Mouse (Mus musculus): ENCODE measurements around the gene Mgat5.

The Mgat5 gene

GRCm38 (mm10) chr1:127204817-127205485, at the start of gene Mgat5:
TSS of gene Mgat5 (plus strand) at chr1:127205015.
- DNase-seq (ENCODE audit: low spot score): peak; percentile 92

DNA sequence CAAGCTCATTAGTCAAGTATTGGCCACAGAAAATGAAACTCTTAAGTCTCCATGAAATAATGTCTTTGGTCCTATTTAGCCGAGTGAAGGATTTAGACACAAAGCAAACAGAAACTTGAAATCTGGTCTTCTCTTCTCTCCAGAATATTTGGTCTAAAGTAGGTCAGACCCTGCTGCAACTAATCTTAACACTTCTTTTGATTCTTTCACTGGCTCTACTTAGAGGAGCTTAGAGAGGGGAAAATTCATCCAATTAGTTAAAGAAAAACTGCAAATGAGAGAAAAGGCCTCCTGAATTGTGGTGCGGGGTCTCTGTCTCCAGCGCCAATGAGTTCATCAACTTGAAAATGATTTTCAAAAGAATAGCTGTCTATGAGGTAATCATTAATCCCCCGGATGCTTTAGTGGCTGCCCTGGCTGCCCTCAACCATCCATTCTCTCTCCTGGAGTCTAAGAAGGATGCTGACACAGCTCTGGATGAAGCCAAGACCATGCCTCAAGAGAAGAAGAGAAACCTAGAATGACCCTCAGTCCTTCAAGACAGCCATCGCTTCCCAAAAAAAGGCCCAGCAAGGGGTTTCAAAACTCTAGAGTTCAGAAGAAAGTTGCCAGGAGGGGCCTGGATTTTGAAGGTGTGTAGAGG, 44.6 kb upstream of the Mgat5 start:
- no peak for DNase-seq (ENCODE audit: low spot score)

DNA sequence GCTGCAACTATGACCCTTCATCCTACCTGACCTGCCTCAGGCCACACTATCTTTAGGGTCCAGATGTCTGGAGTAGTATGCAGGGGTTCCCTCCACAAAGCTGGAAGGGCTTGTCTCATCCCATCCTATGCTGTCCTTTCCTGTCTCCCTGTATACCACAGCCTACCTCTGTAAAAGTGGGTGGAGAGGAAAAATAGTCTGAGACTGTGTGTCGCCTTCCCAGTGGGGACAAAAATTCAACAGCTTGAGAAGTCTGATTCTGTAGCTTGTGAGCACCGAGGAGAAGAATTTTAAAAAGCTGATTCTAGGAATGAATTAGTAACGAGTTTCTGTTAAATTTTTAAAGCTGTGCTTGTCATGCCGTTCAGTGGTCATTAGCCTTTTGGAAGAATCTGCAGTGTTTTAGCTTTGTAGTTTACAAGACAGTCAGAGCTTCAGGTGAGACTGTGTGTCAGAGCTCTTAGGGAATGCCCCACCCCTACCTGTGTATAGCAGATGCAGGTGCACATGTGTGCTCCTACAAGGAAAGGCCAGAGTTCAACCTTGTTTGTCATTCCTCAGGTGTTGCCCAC, 40.1 kb upstream of the Mgat5 start:
- DNase-seq (ENCODE audit: low spot score): no peak

DNA sequence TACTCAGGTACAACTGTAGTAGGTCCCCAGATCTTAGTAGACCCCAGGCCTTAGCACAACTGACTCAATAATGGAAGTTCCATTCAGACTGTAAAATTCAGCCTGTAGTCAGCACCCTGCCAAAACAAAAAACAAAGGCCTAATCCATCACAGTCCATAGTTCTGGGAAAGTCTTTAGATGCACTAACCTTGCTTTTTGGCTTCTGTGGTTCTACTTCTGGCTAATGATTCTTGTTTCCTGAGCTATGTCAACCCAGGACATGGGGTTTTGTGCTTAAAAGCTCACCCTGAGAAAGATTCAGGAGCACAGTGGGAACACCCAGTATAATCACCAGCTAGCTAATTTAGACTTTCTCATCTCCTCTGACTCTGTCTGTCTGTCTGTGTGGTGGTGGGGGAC, 38.3 kb upstream of the Mgat5 start:
- no peak for DNase-seq (ENCODE audit: low spot score)

DNA sequence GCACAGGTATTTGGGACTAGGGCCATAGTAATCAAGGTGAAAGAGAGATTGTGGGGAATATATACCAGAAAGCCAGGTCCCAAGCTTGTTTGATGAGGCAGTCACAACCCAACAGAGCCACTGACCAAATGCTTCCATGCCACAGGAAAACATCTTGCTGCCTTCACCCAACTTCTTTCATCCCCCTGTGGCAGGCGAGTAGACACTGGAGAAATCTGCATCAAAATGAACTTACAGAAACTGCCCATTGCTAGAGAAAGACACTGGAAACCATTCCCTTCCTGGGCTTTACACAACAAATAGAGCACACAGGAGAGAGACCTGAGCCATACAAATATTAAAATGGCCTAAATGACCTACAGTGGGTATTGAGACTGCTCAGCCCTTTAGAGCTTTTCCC, 37.2 kb upstream of the Mgat5 start:
- no peak for DNase-seq (ENCODE audit: low spot score)

GRCm38 (mm10) chr1:127168205-127168604, 36.6 kb upstream of the Mgat5 start:
- DNase-seq (ENCODE audit: low spot score): no peak

GRCm38 (mm10) chr1:127169516-127169915, 35.3 kb upstream of the Mgat5 start:
- DNase-seq (ENCODE audit: low spot score): no peak

- no peak for DNase-seq (ENCODE audit: low spot score)
Measured at GRCm38 (mm10) chr1:127171361-127171760, 33.5 kb upstream of the Mgat5 start.

DNA sequence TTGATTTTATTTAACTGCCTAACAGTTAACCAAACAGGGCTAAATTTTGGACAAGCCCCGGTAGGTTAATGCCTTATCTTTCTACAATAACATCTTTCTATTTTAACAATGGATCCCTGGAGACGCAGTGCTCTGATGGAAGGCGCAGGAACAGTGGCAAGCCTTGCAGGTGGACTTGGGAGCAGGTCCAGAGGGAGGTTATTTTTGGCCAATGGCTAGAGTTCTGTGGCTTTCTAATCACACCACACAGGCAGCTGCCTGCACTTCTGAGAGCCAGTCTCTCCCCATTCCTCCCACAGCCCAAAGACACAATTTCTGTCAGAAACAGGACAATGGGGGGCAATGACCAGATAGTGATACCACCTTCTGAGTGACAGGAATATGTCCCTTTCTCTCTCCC, 31.4 kb upstream of the Mgat5 start:
- DNase-seq (ENCODE audit: low spot score): no peak

DNA sequence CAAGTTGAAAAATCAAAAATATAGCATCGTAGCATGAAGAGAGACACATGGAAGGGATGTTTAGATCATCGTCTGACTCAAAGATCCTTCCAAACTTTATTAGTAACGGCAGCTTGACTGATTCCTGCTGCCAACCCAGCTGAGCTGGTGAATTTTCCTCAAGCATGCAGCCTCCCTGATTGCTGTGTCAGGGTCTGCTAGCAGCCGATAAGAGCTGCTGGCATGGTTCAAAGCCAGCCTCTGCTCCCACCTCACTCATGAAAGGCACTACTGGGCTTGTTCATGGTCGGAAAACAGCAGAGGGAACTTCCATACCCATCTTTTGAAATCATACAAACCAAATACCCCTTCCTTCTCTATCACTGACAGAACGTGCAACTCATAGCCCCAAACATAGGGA, 12.4 kb upstream of the Mgat5 start:
- no peak for DNase-seq (ENCODE audit: low spot score)

DNA sequence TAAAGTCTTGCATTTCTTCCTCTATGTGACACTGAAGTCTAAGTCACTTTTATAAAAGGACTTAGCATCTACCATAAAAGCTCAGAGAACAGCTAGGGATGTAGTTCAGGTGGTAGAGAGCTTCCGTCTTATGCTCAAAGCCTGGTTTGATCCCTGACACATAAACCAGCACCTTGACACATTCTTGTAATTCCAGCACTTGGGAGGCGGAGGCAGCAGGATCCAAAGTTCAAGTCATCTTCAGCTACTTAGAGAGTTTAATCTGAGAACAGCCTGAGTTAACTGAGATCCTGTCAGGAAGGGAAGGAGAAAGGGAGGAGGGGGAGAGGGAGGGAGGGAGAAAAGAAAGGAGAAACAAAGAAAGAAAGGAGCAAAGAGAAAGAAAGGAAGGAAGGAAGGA, 5.6 kb upstream of the Mgat5 start:
- no peak for DNase-seq (ENCODE audit: low spot score)

GRCm38 (mm10) chr1:127202360-127202759, 2.5 kb upstream of the Mgat5 start:
- no peak for DNase-seq (ENCODE audit: low spot score)

DNA sequence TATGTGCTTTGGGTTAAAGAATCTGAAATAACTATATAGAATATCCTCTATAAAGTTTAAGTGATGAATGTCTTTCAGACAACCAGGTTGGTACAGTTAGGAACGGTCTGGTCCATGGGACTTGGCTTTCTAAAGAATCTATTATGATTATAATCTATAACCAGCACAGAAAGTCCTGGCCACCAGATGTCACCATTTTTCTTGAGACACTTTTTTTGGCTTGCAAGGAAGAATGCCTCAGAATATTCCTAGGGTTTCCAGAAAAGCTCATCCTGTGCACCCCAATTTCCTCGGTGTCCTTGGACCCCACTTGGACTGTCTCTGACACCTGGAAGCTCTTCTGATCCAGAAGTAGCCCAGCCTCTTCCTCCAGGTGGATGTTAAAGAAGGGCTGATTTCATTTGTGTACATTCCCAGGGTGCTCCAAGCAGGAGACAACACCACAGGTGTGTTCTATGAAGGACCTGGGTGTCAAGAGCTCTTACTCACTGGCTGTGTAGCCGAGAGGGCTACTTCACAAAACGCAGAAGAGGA, 1.5 kb upstream of the Mgat5 start:
- DNase-seq (ENCODE audit: low spot score): peak; percentile 78

DNA sequence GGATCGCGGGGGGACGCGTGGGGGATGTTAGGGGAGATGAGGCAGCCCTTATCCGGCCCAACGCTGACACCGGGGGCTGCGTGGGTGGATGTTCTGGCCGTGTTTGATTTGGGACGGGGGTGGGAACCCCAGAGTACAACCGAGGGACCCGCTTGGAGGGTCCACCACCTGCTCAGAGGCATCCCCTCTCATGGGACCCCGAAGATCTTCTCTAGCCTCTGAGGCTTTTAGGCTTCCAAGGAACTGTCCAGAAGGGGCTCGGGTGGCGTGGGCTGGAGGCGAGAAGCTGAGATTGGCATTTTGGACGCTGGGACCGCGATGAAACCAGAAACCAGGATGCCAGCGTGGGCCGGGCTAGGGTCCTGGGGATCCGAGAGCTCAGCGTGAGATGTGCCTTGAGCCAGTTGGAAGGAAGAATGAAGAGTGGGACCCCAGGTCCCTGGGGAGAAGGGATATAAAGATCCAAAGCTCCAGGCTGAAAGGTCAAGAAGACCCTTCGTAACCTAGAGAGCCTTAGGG, 745 bp downstream of the Mgat5 start:
- no peak for DNase-seq (ENCODE audit: low spot score)

DNA sequence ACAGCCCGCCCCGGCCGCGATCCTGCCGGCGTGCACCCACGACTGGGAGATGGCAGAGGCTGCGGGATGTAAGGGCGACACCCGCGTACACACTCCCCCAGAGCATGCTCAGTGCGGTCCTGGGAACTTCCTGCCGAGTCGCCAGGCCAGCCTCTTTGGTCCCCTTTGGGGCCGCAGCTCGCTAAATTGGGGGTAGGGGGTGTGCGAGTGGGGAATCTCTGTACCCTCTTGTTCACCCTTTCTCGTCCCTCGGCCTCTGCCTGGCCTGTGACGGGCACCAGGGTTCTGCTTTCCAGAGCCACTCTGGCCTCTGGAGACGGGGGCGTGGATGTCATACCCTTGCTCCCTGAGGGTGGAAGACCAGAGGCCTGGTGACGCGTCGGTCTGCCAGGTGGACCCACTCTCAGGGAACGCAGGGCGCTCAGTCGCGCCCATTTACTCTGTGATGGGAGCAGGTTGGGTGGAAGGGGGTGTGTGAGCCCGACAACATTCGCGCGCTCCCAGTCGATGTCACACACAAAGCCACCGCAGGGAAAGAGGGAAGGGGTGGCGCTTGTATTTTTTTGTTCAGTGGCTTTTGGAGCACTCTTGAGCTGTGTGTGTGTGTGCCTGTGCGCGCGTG, 1.3 kb downstream of the Mgat5 start:
- no peak for DNase-seq (ENCODE audit: low spot score)

DNA sequence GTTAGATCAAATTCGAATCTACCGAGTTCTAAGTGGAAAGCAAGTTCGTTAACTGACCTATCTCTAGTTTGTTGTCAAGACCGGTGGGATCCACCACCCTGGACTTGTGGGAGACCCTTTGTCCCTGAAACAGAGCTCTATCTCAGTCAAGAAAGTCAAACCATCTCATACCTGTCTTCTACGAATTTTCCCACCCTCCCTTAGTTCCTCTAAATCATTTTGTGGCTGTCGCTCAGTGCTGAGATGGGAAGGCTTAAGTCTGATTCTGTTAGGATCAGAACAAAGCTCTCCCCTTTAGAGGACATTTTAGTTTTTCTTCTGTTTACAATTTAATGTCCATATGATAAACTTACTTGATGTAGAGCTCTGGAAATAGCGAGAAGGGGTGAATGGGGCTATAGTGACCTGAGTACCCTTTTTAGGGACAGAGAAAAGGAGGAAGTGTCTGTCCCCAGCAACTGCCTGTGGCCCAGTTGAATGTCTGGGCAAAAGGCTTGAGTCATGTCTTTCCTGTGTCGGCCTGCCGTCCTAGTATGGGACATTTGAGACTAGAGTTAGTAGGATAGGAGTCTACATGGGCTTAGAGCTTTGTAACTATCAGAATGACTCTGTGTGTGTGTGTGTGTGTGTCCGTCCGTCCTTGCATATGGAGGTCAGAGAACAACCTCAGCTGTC, 2.2 kb downstream of the Mgat5 start:
- DNase-seq (ENCODE audit: low spot score): no peak

DNA sequence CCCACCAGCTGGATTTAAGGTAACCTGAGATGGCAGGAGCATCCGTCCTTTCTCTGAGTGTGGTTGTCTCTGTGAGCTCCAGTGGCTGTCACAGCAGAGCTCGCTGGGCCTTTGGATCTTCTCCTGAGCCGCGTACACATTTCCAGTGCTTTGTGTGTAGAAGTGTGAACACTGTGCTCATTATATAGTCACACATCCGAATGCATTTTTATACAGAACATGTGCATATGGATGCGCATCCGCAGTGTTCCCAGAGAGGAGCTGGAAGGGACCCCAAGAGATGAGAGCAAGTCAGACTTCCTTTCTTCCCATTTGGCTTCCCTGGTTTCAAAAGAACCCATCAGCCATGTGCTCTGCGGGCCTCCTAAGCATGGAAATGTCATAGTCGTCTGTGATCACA, 3.4 kb downstream of the Mgat5 start:
- DNase-seq (ENCODE audit: low spot score): no peak

DNA sequence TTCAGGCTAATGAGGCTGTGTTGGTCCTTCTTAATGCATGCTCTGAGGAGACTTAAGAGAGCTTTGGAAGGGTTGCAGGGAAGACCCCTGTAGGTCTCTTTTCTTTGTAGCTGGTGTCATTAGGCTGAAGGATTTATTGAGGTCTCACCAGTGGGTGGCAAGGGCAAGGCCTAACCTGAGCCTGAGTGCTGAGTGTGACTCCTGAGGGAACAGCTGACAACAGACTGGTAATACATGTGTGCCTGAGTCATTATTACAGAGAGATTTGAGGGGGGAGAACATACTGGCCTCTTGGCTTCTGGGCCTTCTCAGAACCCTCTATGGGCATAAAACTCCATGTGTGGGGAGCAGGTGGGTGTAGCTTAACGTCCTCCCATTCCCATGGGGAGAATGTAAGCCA, 8.0 kb downstream of the Mgat5 start:
- no peak for DNase-seq (ENCODE audit: low spot score)

DNA sequence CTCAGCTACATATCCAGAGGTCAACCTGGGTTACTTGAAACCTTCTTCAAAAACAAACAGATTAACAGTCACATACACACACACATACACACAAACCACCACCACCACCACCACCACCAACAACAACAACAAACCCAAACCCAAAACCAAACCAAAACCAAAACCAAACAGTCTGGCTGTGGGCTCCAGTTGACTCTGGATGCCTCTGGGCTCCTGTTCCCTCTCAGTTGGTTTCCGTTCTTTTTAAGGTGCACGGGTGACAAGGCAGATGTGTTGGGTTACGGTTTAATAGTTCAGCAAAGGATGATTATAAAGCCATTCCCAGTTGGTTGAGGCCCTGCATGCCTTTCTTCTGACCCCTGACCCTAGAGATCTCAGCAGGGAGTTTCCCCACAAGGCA, 8.6 kb downstream of the Mgat5 start:
- DNase-seq (ENCODE audit: low spot score): no peak

GRCm38 (mm10) chr1:127214585-127215232, 9.9 kb downstream of the Mgat5 start:
- no peak for DNase-seq (ENCODE audit: low spot score)

GRCm38 (mm10) chr1:127216979-127217378, 12.2 kb downstream of the Mgat5 start:
- DNase-seq (ENCODE audit: low spot score): no peak

GRCm38 (mm10) chr1:127217665-127218064, 12.8 kb downstream of the Mgat5 start:
- no peak for DNase-seq (ENCODE audit: low spot score)
